Mouse (Mus musculus) brown adipose tissue, adult 24 weeks (tissue): ENCODE data around the gene Csnk2a2. TPM values are rescaled to one million over a fixed set of nuclear protein-coding genes. Genes with fewer than 3 reads are reported as not detected.

Experiments used
- H3K27ac ChIP-seq: fragments of 200-500 bp; replicated peaks from 2 replicates; pipeline ENCODE4 v1.5.1; 2012; ENCODE audit warnings: low read depth, mild to moderate bottlenecking, low read length
- H3K4me1 ChIP-seq: fragments of 200-500 bp; 2 replicates; pipeline ENCODE4 v1.6.1; 2012; ENCODE audit warnings: low read length, mixed read lengths; ENCODE audit not compliant: control insufficient read depth, insufficient read depth, insufficient read length
- H3K4me3 ChIP-seq: fragments of 200-500 bp; 2 replicates; pipeline ENCODE4 v1.5.1; 2012; ENCODE audit warnings: low read depth, mild to moderate bottlenecking, low read length, moderate library complexity; ENCODE audit not compliant: insufficient read depth
- polyA plus RNA-seq: library from polyadenylated mRNA; stranded (reverse); fragments of >200 nt; gene quantifications from 2 replicates; pipeline ENCODE4 v1.2.4, GENCODE M21; 2012; ENCODE audit not compliant: missing spikeins, insufficient read depth, insufficient read length

Gene Csnk2a2
- polyA plus RNA-seq, 1 experiment: 32.7 TPM

DNA sequence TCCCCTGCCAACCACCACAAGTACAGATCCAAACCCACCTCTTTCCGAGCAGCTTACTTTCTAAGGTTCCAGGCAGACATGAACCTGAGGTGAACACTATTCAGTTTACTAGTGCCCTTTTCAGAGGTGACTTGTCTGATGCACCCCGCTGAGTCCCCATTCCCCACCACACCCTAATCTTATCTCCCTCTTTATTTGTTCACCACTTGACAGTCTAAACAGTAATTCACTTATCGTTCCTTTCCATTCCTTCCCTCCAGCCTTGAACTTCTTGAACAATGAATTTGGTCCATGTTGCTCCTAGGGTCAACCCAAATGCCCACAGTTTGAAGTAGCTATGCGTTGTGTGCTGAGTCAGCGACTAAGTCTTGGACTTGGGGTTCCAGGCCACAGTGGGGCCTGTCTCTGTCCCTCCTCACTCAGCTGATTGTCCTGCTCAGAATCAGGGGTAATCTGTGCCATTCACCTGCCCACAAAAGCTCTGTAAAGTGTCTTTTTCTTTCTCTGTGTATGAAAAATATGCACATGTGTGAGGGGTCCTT lies 49.6 kb downstream of the Csnk2a2 start:
- Histone ChIP-seq H3K4me3 (no peak overlapping the region), H3K4me1 (no peaks in the 10 kb centered on the region), H3K27ac (no peak overlapping the region)

DNA sequence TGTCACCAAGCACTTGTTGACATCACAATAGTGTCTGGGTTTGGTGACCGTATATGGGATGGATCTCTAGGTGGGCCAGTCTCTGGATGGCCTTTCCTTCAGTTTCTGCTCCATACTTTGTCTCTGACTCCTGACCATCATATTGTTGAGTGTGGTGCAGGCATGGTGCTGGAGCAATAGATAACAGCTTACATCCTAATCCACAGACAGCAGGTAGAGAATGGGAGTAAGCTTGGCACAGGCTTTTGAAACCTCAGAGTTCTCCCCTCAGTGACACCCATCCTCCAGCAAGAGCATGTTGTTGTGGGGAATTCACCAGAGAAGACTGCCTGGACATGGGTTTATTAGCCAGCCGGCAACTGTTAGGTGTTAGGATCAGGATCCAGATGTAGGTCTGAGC lies 50.4 kb downstream of the Csnk2a2 start:
- Histone ChIP-seq H3K4me1 (no peaks in the 10 kb centered on the region), H3K27ac (no peak overlapping the region), H3K4me3 (no peak overlapping the region)

DNA sequence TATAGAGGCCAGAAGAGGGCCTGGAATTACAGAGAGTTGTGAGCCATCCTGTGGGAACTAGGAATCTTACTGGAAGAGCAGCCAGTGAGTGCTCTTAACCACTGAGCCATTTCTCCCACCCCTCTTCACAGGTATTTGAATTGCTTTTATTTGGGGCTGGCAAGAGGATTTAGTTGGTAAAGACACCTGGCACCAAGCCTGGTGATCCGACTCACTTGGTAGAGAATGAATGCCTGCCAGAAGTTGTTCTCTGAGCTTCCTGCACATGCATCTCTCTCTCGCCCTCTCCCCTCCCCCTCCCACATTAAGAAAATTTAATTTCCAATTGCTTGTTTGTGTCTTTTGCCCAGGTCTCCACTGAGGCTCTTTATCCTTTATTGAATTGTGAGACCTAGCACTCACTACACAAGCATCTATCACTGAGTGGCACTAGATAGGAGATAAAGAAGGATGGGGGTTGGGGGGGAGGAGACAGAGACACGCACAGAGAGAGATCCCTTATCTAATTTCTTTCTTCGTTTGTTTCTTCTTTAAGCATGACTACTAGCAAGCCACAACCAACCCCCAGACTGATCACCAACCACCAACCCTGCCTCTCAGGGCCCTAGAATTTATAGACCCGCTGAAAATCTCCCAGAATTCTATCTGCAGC lies 52.4 kb downstream of the Csnk2a2 start:
- Histone ChIP-seq H3K27ac (no peak overlapping the region), H3K4me3 (no peak overlapping the region), H3K4me1 (peaks cover 6% of the 10 kb centered on the region)

DNA sequence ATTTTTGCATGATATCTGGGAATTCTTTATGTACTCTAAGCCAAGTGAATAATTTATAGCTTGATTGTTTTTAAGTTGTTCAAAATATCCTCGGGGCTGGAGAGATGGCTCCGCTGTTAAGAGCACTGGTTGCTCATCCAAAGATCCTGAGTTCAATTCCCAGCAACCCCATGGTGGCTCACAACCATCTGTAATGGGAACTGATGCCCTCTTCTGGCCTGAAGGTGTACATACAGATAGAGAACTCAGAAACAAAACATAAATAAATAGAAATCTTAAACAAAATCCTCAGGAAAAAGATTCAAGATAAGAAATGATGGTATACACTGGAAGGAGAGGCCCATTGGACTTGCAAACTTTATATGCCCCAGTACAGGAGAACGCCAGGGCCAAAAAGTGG lies 53.9 kb downstream of the Csnk2a2 start:
- peaks cover 11% of the 10 kb centered on the region for H3K4me1 ChIP-seq
- no peak overlapping the region for H3K27ac ChIP-seq
- no peak overlapping the region for H3K4me3 ChIP-seq

DNA sequence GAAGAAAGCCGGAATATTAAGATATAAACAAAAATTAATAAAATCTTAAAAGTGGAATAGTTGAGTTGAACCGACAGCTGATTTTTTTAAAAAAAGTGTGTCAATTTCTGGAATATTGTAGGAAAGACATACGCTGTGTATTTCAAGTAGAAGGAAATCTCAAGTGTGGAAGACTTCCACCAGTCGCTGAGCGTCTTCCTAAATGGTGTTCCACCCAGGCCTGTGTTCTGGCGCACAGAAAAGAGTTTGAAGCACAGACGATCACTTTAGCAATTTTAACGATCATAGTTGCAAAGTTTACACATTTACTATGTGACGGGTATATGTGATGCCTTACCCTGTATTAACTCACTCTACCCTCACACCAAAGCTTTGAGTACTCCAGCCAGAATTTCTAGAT lies 54.4 kb downstream of the Csnk2a2 start:
- H3K4me1 ChIP-seq: peaks cover 11% of the 10 kb centered on the region
- H3K27ac ChIP-seq: no peak overlapping the region
- no peak overlapping the region for H3K4me3 ChIP-seq

DNA sequence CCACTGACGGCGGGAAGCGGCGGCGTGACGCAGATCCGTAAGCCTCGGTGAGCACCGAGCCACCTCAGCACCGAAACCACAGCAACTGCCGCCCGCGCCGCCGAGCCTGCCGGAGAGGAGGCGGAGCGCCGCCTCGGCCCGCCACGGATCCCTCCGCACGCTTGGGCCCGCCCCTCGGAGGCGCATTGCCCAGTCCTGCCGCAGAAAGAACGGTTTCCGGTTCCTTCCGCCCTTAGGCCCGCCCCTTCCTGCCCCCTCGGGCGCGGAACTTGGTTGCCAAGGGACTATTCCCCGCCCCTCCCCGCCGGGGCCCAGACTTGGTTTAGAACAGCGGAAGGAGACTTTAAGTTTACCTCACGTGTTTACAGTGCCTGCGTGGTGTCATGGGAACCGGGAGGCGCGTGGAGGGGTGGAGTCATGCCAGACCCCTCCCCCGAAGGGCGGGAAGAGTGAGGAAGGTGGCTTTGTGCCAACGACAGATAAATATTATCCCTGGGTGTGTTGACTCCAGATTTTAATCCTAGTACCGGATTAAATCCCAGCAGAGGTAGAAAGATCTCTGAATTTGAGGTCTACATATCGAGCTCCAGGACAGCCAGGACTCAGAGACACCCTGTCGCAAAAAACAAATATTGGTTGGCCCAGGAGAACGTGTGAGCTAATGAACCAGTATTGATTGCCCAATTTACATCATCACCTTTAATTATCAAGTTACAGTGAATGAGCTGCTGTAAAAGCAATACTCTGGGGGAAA lies 55.0 kb downstream of the Csnk2a2 start, which contains the start of gene Cfap20:
Gene Cfap20 (minus strand): TSS at position 184 of the 754 bp plus-strand sequence.
- Histone ChIP-seq H3K4me1 (peaks cover 14% of the 10 kb centered on the region), H3K27ac (peak within 1 kb of the TSS; percentile 59), H3K4me3 (peak within 1 kb of the TSS; percentile 87)

DNA sequence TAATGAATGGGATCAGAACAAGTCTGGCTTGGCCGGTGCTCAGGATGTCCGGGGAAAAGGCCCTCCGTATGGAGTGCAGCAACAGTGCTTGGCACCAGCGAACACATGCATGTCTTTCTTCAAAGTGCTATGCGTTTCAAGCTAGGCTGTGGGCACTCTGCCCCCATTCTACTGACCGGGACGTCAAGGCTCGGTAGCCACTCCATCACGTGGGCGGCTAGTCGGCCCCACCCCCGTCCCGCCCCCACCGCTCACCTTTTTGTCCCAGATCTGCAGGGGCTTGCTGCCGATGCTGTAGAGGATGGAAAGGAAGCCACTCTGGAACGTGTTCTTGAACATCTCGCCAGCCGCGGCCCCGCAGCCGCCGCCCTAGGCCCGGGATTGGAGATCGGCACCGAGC lies 55.6 kb downstream of the Csnk2a2 start:
- H3K4me3 ChIP-seq: peak overlapping the region; percentile 87
- peak overlapping the region; percentile 59 for H3K27ac ChIP-seq
- peaks cover 20% of the 10 kb centered on the region for H3K4me1 ChIP-seq

DNA sequence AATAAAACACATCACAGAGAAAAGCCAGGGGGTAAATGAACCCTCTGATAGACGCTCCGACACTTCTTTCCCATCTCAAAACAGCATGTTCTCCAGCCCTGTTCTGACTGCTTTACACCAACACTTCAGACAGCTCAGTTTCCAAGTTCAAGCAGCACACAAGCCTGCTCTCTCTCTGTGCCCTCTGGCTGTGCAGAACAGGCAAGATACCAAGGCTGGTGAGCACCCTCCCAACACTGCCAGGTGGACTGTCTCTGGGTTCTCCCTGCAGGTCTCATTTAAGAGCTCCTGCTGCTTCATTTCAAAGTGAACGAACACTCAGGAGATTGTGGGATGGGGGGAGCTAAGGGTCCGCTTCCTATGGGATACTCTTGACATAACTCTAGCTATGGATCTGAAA lies 56.7 kb downstream of the Csnk2a2 start:
- H3K4me3 ChIP-seq: peak overlapping the region; percentile 87; the same call in 1 of the 2 replicates
- H3K4me1 ChIP-seq: peaks cover 22% of the 10 kb centered on the region
- no peak overlapping the region for H3K27ac ChIP-seq

DNA sequence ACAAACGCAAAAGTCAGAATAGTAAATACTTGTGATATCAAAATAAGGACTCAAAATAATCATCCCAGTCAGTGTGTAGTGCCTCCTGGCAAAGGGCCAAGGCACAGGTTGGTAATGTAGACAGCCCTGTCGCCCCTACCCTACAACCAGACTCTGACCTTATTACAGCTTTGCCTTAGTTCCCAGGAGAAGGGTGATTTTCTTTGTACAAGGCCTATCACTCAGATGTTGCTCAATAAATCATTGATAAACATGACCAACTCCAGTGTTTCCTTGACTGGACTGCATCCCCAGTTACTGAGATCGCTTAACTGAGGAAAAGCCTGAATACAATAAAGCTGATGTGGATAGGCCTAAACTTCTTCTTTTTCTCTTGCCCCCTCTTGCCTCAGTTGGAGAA lies 57.4 kb downstream of the Csnk2a2 start:
- H3K4me3 ChIP-seq: no peak overlapping the region
- H3K4me1 ChIP-seq: peaks cover 25% of the 10 kb centered on the region
- H3K27ac ChIP-seq: no peak overlapping the region

DNA sequence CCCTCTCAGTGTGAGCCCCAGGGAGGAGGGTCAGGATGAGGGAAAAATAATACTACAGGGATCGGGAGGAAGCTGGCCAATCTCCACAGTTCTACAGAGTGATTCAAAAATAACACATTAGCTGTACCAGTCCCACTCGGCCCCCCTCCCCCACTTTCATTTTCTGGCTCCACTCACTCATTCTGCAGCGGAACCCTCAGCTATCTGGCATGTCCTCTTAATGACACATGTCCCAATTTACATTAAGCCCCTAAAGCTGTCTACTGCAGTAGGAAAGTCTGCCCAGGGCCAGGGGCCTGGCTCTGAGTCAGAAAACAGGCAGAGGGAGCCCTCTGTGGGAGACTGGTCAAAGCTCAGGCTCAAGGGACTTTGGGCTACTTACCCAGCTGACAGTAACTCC lies 59.9 kb downstream of the Csnk2a2 start:
- H3K4me1 ChIP-seq: peaks cover 33% of the 10 kb centered on the region
- peak overlapping the region; percentile 61 for H3K27ac ChIP-seq
- H3K4me3 ChIP-seq: peak overlapping the region; percentile 23

DNA sequence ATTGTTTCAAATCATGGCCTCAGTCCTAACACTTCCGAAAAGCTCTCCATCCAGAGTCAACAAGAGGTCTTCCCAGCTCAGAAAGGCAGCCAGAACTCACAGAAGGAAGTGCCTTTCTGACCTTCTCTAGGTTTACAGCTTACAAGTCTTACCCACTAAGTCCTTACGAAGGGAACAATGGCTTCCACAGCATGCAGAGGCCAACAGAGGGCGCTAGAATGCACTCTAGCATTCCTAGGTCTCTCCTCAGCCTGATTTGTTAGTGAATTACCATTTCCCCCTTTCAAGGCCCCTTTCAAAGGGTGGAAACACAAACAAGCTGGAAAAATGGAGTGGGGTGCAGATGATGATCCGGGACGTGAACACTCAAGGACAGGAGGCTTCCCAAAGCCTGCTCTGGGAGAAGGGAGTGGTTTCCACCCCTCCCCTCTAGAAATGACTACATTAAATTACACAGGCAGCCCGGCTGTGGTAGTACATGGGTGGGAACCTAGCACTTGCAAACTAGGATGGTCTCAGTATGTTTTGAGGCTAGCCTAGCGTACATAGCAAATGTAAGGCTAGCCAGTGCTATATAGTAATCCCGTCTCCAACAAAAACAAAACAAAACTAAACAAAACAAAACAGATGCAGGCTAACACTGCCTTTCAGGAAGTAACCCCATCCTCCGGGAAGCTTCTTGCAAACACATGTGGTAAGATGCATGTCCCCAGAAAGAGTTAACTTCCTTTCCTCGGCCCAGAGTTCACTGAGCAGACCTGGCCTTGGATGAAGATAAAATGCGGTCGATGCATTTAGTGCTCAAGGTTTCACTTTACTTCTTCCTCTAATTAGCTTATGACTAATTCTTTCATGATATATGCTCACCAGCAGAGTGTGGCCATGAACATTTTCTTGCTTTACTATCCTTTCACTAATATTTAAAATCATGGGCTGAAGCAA lies 62.0 kb downstream of the Csnk2a2 start:
- H3K4me3 ChIP-seq: peak overlapping the region; percentile 8
- peak overlapping the region; percentile 65 for H3K27ac ChIP-seq
- H3K4me1 ChIP-seq: peaks cover 27% of the 10 kb centered on the region

DNA sequence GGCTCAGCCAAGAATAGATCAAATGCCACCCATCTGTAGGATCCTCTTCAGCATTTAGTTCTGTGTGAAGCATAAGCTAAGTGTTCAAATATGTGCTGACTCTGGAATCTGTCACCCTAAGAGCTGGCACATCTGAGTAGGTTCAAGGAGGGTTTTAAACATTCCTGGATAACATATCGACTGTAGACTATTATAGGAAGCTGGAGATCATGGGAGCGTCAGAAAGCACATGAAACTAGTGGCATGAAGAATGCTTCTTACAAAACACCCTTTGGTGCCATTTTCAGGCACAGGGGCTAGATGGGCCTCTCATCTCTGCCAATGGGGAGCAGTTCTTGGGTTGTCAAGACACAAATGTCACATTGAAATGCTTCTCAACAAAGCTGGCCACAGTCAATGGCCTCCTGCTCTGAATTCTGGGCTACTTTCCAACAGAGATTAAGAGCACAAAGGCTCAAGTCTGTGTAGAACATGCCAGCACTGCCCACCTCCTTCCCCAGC lies 63.0 kb downstream of the Csnk2a2 start:
- Histone ChIP-seq H3K4me3 (no peak overlapping the region), H3K4me1 (peaks cover 25% of the 10 kb centered on the region), H3K27ac (peak overlapping the region; percentile 57)

DNA sequence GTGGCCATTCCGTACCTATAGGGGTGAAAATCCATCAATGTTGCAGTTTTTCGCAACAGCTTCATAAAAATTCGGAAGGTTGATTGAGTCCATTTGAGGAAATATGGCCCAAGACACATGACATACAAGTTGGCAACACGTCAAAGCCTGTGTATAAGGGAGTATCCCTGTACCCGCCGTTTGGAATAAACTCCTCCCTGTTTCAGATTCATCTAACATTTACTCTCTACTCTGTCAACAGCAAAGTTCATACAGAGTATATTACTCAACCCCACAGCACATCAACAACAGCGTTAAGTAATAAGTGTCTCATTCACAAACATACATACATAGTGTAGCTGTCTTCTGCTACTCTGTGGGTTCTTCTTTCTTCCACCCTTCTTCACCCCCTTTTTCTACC lies 65.2 kb downstream of the Csnk2a2 start:
- peaks cover 19% of the 10 kb centered on the region for H3K4me1 ChIP-seq
- H3K27ac ChIP-seq: no peak overlapping the region

DNA sequence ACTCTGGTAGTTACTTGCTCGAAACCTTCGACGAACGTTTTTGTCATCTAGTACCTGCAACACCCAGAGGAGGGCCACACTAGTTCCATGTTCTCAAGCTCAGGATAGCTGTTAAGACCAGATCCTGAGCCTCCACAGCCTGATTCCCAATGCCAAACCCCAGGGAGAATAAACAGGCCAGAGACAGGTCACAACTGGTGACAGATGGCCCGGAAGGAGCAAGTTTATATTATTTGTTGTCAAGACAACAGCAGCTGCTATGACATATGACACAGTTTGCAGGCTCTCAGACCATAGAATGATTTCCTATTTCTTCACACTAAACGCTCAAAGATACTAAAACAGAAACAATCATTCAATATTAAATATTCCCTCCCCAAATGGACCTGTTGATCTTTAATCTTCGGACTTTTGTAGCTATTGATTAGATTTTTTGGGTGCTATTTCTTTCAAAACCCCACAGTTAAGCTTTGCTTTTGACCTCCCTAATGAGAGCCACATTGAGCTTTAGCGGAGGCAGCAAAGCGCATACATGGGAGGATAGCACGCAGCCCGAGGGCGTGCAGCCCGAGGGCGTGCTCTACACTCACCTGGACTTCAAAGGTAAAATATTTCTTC lies 67.5 kb downstream of the Csnk2a2 start:
- Histone ChIP-seq H3K4me1 (peaks cover 10% of the 10 kb centered on the region), H3K4me3 (no peak overlapping the region), H3K27ac (peak overlapping the region; percentile 21)

More for the DNA sequence above, 65.2 kb downstream of the Csnk2a2 start:
- no peak overlapping the region for H3K4me3 ChIP-seq
